Mouse (Mus musculus) hindbrain, embryonic 13.5 days (tissue): ENCODE measurements around the gene Tas2r137. TPM values are rescaled to one million over a fixed set of nuclear protein-coding genes. Genes with fewer than 3 reads are reported as not detected.

Source experiments
- ATAC-seq: fragments of 200-750 bp; cut with Nextera tagmentation; 2 replicates; pipeline ENCODE4 v1.8.0; 2017; ENCODE audit warnings: moderate TSS enrichment; ENCODE audit not compliant: low FRiP score
- H3K27ac ChIP-seq: fragments of 300-500 bp; sonication (generic); 2 replicates; pipeline ENCODE4 v1.5.1; 2015; ENCODE audit warnings: inconsistent platforms, mild to moderate bottlenecking, moderate library complexity
- H3K27me3 ChIP-seq: fragments of 300-500 bp; sonication (generic); 2 replicates; pipeline ENCODE4 v1.6.1; 2015; ENCODE audit warnings: mild to moderate bottlenecking, inconsistent platforms
- H3K36me3 ChIP-seq: fragments of 300-500 bp; sonication (generic); 2 replicates; pipeline ENCODE4 v1.6.1; 2015; ENCODE audit warnings: mild to moderate bottlenecking, inconsistent platforms
- H3K4me1 ChIP-seq: fragments of 300-500 bp; sonication (generic); replicated peaks from 2 replicates; pipeline ENCODE4 v1.6.1; 2015; ENCODE audit warnings: inconsistent platforms
- H3K4me2 ChIP-seq: fragments of 300-500 bp; sonication (generic); 2 replicates; pipeline ENCODE4 v1.6.1; 2015; ENCODE audit warnings: inconsistent platforms, mild to moderate bottlenecking, moderate library complexity
- H3K4me3 ChIP-seq: fragments of 300-500 bp; sonication (generic); 2 replicates; pipeline ENCODE4 v1.5.1; 2015; ENCODE audit warnings: mild to moderate bottlenecking, inconsistent platforms
- H3K9ac ChIP-seq: fragments of 300-500 bp; sonication (generic); 2 replicates; pipeline ENCODE4 v1.6.1; 2015; ENCODE audit warnings: mild to moderate bottlenecking, inconsistent platforms
- H3K9me3 ChIP-seq: fragments of 300-500 bp; sonication (generic); 2 replicates; pipeline ENCODE4 v1.6.1; 2016; ENCODE audit warnings: inconsistent platforms
- WGBS: fragments of 180-500 bp; shearing (Covaris S2); methylation state at CpG from one replicate; pipeline ENCODE4 v1.1.7; 2015; 5-methylcytosine and 5-hydroxymethylcytosine counted together
- polyA plus RNA-seq: library from polyadenylated mRNA; unstranded; fragments of >200 nt; fragmentation: Nextera tagmentation; extraction: Ambion mirVana; gene quantifications from 2 replicates; pipeline ENCODE4 v1.2.1, GENCODE M21; 2015

Gene Tas2r137
- polyA plus RNA-seq: not detected in 2 replicates

DNA sequence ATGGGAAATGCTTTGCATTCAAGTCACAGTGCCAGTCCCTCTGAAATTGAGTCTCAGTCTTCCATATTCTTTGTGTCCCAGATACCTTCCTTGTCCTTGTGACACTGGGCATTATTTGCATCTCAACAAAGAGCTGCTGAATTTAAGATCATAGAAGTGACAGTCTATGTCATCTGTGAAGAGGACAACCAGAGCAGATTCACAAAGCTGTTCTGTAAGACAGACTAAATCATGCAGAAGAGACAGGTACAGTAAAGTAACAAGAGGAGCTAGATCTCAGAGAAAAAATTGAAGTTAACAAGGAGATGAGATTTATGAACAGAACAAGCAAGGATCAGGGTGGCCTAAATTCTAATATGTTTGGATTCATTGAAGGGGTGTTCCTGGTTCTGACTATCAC, at the start of gene Tas2r137:
Tas2r137 (plus strand) TSS at position 301 of the 400 bp plus-strand sequence.
- no peaks in the 10 kb centered on the region for H3K9me3 ChIP-seq
- no peak for ATAC-seq

DNA sequence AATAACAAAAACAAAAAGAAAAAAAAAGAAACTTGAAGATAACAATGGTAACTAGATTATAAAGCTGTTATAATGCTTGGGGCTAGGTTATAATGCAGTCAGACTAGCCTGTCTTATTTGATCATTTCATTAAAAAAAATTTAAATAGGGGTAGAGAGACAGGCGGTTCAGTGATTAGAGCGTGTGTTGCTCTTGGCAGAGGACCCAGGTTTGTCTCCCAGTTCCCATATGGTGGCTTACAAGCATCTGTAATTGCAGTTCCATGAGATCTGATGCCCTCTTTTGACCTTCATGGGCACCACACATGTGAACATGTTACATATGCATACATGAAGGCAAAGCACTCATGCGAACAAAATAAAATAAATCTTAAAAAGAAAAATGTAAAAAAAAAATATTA, 49.8 kb upstream of the Tas2r137 start:
- ATAC-seq: no peak
- WGBS: 69% methylated on average over 3 of the region's 3 CpGs

More for the DNA sequence above, at the start of gene Tas2r137:
- no peaks in the 10 kb centered on the region for H3K4me1 ChIP-seq
- H3K27ac ChIP-seq: no peak within 1 kb of the TSS
- H3K27me3 ChIP-seq: no peaks in the 10 kb centered on the region
- peaks cover 3% of the 10 kb centered on the region; the same call in 1 of the 2 replicates for H3K36me3 ChIP-seq
- H3K4me3 ChIP-seq: no peak within 1 kb of the TSS
- no peak within 1 kb of the TSS for H3K4me2 ChIP-seq
- H3K9ac ChIP-seq: no peak within 1 kb of the TSS

DNA sequence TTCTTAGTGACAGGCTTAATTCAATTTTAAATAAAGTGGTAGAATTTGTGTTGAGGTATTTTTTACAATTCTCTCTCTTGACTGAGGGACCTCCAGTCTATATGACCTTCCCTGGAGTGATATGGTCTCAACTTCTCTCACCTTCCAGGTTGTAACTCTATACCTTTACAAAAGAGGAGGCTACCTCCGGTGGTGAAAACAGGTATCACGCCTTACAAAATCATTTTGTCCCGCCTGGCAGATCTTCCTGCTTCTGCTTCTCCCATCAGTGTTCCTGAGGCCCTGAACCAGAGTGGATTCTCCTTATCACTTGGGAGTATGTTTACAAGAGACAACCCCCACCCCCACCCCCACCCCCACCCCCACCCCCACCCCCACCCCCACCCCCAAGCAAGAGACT, 49.3 kb upstream of the Tas2r137 start:
- Histone ChIP-seq H3K4me1 (no peaks in the 10 kb centered on the region), H3K9me3 (no peaks in the 10 kb centered on the region), H3K36me3 (no peaks in the 10 kb centered on the region), H3K27me3 (peaks cover 31% of the 10 kb centered on the region), H3K9ac (no peak overlapping the region), H3K4me3 (no peak overlapping the region), H3K4me2 (no peak overlapping the region), H3K27ac (no peak overlapping the region)
- no peak for ATAC-seq
- 43% methylated on average over 3 of the region's 3 CpGs for WGBS

More for the DNA sequence above, 49.8 kb upstream of the Tas2r137 start:
- H3K27ac ChIP-seq: no peak overlapping the region
- no peak overlapping the region for H3K4me3 ChIP-seq
- H3K4me2 ChIP-seq: no peak overlapping the region
- H3K9me3 ChIP-seq: no peaks in the 10 kb centered on the region
- H3K9ac ChIP-seq: no peak overlapping the region
- no peaks in the 10 kb centered on the region; the same call in 1 of the 2 replicates for H3K4me1 ChIP-seq
- peaks cover 31% of the 10 kb centered on the region for H3K27me3 ChIP-seq
- no peaks in the 10 kb centered on the region for H3K36me3 ChIP-seq

DNA sequence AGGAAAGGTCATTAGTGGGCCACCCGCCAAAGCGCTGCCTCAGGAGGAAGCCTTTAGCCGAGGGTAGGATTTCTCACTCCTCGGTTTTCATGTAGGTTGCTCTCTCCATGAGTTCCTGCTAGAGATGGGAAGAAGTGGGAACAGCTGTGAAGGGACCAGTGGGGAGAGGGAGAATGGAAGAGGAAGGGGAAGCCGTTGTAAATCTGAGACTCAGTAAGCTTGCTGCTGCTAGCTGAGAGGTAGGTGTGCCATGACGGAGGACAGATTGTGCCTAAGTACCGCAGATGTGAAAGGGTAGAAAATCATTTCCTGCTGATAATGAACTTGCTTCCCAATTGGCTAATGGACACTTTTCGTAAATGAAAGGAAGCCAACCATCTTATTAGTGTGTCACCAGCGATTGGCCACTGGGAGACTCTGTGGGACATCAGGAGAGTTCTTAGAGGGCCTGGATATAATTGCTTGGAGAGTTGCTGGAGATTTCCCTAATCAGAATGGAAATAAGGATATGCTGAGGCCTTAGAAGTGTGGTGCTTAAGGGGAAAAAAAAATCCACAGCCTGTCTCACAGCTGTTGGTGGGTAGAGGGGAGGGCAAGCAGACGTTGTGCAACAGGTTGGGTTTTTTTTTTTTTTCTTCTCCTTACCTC, 47.6 kb upstream of the Tas2r137 start:
- peaks cover 25% of the 10 kb centered on the region for H3K27me3 ChIP-seq
- H3K27ac ChIP-seq: no peak overlapping the region
- ATAC-seq: peak; percentile 29; the same call in 1 of the 2 replicates

DNA sequence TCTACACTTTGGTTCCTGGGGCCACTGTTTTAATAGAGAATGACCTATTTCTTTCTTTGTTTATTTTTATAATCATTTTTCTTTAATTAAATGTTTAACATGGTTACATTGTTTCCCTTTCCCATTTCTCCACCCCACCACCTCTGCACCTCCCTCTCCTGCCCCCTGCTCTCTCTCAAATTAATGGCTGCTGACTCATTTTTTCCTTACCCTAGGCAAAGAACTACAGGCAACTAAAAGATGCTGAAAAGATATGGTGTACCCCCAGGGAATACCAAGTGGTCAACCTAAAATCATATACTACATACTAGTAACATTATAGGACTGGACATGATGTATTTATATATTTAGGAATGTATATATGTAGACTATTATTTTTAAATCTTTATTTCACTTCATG, 42.4 kb upstream of the Tas2r137 start:
- Histone ChIP-seq H3K36me3 (no peaks in the 10 kb centered on the region), H3K27me3 (0 out of 2 replicates have a peak, but pooled peaks cover 2% of the 10 kb centered on the region), H3K9ac (no peak overlapping the region), H3K4me3 (no peak overlapping the region), H3K27ac (no peak overlapping the region), H3K4me1 (no peaks in the 10 kb centered on the region), H3K4me2 (no peak overlapping the region), H3K9me3 (no peaks in the 10 kb centered on the region)
- no peak for ATAC-seq

More for the DNA sequence above, 47.6 kb upstream of the Tas2r137 start:
- no peak overlapping the region for H3K4me2 ChIP-seq
- H3K4me3 ChIP-seq: no peak overlapping the region
- 49% methylated on average over 10 of the region's 10 CpGs for whole genome bisulfite sequencing
- no peaks in the 10 kb centered on the region for H3K9me3 ChIP-seq
- no peaks in the 10 kb centered on the region for H3K36me3 ChIP-seq
- no peaks in the 10 kb centered on the region for H3K4me1 ChIP-seq
- no peak overlapping the region for H3K9ac ChIP-seq

DNA sequence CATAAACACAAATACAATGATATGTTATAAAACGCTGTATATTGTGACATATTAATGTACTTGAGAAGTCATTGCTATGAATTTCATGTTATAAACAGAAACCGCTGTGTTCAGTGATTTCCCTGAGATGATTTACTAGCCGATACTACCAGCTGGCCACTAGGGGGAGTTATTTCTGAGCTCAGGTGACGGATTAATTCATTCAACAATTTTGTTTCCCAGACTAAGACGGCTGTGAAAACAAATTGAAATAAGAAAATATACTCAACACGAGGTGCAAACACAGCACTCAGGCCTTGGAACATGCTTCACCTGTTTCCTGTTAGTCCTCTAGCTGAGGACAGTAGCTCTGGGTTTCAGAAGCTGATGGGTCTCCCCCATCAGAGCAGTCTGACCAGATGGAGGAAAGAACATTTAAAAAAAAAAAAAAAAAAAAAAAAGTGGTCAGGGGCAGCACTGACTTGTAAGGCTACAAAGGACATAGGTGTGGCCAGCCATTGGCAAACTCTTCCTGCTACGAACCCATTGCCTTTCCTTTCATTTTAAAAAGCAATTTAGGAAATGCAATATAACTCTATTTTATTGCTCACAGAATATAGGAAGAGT, 36.5 kb upstream of the Tas2r137 start:
- Histone ChIP-seq H3K27ac (no peak overlapping the region), H3K9me3 (no peaks in the 10 kb centered on the region), H3K4me1 (no peaks in the 10 kb centered on the region), H3K9ac (no peak overlapping the region), H3K36me3 (no peaks in the 10 kb centered on the region), H3K4me3 (no peak overlapping the region), H3K4me2 (no peak overlapping the region), H3K27me3 (no peaks in the 10 kb centered on the region)
- no peak for ATAC-seq
- whole genome bisulfite sequencing: 22% methylated on average over 7 of the region's 7 CpGs

DNA sequence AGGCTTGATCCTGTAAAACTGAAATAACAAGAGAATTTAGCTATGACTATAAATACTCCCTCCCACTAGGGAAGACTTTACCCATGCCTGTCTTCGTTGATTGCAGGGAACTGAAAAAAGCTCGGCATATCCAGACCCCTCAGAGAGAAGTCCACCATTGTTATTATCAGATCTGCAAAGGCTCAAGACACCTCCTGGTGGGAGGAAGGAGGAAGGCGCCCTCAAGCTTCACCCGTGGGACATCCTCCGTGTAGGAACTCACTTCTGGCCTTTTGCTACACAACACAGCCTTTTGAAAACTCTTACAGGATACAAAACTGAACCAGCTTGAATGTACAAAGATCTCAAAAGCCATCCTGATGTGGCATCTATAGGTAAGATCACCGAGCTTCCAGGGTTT, 25.3 kb upstream of the Tas2r137 start:
- H3K4me2 ChIP-seq: no peak overlapping the region
- peaks cover 14% of the 10 kb centered on the region for H3K27me3 ChIP-seq
- no peak overlapping the region for H3K4me3 ChIP-seq
- ATAC-seq: no peak
- no peaks in the 10 kb centered on the region for H3K9me3 ChIP-seq
- no peak overlapping the region for H3K27ac ChIP-seq
- no peak overlapping the region for H3K9ac ChIP-seq
- no peaks in the 10 kb centered on the region for H3K4me1 ChIP-seq
- WGBS: 56% methylated on average over 6 of the region's 6 CpGs
- H3K36me3 ChIP-seq: no peaks in the 10 kb centered on the region

DNA sequence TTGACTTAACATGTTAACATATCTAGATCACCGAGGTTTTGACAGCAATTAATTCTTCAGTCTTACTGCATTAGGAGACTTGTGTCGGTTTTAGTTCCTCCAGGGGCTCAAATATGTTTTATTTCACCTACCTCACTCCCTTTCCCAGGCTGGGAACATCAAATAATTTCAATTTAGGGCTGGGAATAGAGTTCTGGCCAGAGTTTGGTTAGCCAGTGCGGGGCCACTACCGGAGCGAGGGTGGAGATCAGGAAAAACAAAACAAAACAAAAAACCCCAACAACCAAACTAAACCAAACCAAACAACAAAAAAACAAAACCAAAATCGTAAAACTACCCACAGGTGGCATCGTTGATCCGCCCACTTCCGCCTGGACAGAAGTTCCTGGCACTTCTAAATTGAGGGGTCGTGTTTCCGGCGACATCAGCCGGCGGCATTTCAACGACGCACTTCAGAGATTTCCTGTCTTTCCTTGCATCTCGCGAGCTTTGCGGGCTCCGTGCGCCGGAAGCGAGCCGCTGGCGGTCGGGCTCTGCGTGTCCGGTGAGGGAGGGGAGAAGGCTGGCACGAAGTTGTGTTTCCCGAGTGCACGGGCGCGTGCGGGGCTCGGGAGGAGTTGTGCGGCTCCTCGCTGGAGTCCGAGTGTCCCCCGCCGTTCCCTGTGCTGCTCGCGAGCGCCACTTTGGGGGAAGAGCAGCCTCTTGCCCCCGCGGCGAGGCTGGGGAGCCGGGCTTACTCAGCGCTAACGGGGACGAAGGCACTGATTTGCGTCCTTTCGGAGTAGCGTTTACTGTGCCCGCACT, 19.9 kb upstream of the Tas2r137 start, which contains the start of gene Ssbp1:
Ssbp1 (plus strand) TSS at position 437 of the 804 bp plus-strand sequence.
- peak; percentile 98 for ATAC-seq
- H3K4me3 ChIP-seq: peak within 1 kb of the TSS; percentile 64
- peaks cover 28% of the 10 kb centered on the region for H3K36me3 ChIP-seq
- H3K9ac ChIP-seq: peak within 1 kb of the TSS; percentile 84
- peak within 1 kb of the TSS; percentile 94 for H3K27ac ChIP-seq
- WGBS: under 1% methylated on average over 54 of the region's 54 CpGs
- H3K4me1 ChIP-seq: peaks cover 14% of the 10 kb centered on the region
- no peaks in the 10 kb centered on the region for H3K9me3 ChIP-seq
- peak within 1 kb of the TSS; percentile 75 for H3K4me2 ChIP-seq
- peaks cover 8% of the 10 kb centered on the region for H3K27me3 ChIP-seq

DNA sequence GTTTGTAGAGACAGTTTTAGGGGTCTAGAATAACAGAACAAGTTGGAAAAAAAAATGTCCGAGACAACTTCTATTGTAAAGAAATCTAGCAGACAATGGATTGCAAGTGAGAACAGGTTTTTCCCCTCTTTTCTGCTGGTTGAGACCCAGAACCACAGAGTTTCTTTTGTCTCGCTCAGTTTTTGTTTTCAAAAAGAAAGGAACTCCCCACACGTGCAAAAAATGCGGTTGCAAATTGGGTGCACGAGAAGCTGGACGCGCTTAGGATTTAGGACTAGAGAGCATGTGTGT, 19.4 kb upstream of the Tas2r137 start:
- Histone ChIP-seq H3K36me3 (peaks cover 31% of the 10 kb centered on the region), H3K9me3 (no peaks in the 10 kb centered on the region), H3K27me3 (peaks cover 8% of the 10 kb centered on the region), H3K4me3 (peak overlapping the region; percentile 64), H3K9ac (peak overlapping the region; percentile 84), H3K4me2 (peak overlapping the region; percentile 75), H3K4me1 (peaks cover 14% of the 10 kb centered on the region), H3K27ac (peak overlapping the region; percentile 94)
- 1% methylated on average over 7 of the region's 7 CpGs for WGBS
- 0 out of 2 replicates have a peak, but pooled peaks have one; percentile 3 for ATAC-seq

DNA sequence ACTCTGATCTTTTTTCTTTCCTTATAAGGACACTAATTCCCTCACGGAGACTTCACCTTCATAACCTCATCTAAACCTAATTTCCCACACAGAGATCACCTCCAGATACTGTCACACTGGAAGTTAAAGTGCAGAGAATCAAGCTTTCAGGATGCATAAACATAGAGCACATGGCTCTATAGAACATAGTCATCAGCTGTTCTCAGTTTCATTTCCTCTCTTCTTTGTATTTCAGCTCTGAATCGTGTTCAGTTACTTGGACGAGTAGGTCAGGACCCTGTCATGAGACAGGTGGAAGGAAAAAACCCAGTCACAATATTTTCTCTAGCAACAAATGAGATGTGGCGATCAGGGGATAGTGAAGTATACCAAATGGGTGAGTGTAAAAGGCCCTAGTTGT, 14.9 kb upstream of the Tas2r137 start:
- Histone ChIP-seq H3K4me3 (no peak overlapping the region), H3K9ac (no peak overlapping the region), H3K4me1 (peaks cover 14% of the 10 kb centered on the region), H3K36me3 (peaks cover 56% of the 10 kb centered on the region), H3K27me3 (no peaks in the 10 kb centered on the region), H3K9me3 (no peaks in the 10 kb centered on the region), H3K27ac (no peak overlapping the region), H3K4me2 (no peak overlapping the region)
- ATAC-seq: no peak
- 93% methylated on average over 4 of the region's 4 CpGs for WGBS

DNA sequence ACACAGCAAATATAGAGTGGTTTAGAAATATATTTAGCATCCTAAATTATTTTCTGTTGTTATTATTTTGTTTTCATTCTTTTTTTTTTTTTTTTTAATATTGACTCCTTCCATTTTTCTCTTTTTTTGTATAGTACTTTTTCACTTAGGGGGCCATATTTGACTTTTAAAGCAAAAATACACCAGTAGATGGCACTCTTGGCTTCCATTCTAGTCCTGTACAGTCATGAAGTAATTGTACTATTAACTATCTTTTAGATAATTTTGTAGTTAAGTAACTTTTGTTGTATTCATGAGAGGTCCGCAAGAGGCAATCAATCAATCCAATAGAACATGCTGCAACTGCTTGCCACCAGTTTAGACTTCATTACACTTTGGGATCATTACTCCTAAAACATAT, 11.3 kb upstream of the Tas2r137 start:
- H3K36me3 ChIP-seq: peaks cover 71% of the 10 kb centered on the region
- no peaks in the 10 kb centered on the region for H3K9me3 ChIP-seq
- no peaks in the 10 kb centered on the region for H3K27me3 ChIP-seq
- 92% methylated on average over 1 of the region's 1 CpGs for WGBS
- no peaks in the 10 kb centered on the region for H3K4me1 ChIP-seq
- no peak overlapping the region for H3K4me2 ChIP-seq
- H3K9ac ChIP-seq: no peak overlapping the region
- no peak overlapping the region for H3K27ac ChIP-seq
- H3K4me3 ChIP-seq: no peak overlapping the region
- no peak for ATAC-seq

DNA sequence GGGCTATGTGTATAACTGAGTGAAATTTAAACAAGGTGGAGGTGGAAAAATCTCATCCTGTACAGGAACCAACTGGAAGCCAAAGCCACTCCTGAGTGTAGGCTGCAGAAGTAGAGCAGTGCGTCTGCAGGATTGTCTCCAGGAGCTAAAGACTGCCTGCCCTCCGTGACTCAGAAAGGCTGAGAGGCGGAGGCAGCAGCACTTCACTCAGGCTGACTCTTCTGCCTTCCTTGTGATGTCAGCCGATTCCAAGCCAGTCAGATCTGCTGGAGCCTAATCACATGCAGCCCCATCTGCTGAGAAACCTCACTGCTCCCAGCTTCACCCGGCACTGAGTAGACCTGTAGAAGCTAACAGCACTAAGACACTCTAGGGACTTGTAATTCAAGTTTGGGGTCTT, 8.7 kb upstream of the Tas2r137 start:
- 93% methylated on average over 5 of the region's 5 CpGs for WGBS
- no peaks in the 10 kb centered on the region for H3K27me3 ChIP-seq
- no peak overlapping the region for H3K9ac ChIP-seq
- no peak overlapping the region for H3K4me2 ChIP-seq
- peaks cover 62% of the 10 kb centered on the region for H3K36me3 ChIP-seq
- no peak overlapping the region for H3K27ac ChIP-seq
- H3K9me3 ChIP-seq: no peaks in the 10 kb centered on the region
- no peak overlapping the region for H3K4me3 ChIP-seq
- H3K4me1 ChIP-seq: no peaks in the 10 kb centered on the region
- ATAC-seq: no peak
